8 mouse cellular contexts compared by ENCODE assay signal in genomic region chr10:127125210-127126001, GRCm38 (mm10). TPM values are rescaled to one million over a fixed set of nuclear protein-coding genes. Genes with fewer than 3 reads are reported as not detected.
DNase-seq lines count a peak whose midpoint lies in the region; ATAC-seq and TF ChIP-seq lines count a peak whose summit lies in the region.

No protein-coding gene starts in this region.

- peak; percentile 48 for TF ChIP-seq RAD21 in MEL (IDR thresholded peaks at IDR 0.05; ENCODE audit: low read depth, low read length)

- no peak for DNase-seq in gastrocnemius, adult 2 months
- DNase-seq in gastrocnemius, postnatal 4 days (ENCODE audit: low spot score in 2 of 2): no peak
- DNase-seq in 3134 (ENCODE audit: extremely low read depth, insufficient read length, low spot score) (peak; percentile 54), MEL (ENCODE audit: low read depth, low spot score) (peak; percentile 86)
- peak; percentile 51 for DNase-seq in lung, postnatal 25 days (ENCODE audit: low spot score)
- DNase-seq in urinary bladder, postnatal 25 days (ENCODE audit: low spot score): no peak
- no peak for DNase-seq in heart, adult 9 months (ENCODE audit: low spot score in 2 of 2)

- no peak overlapping the region for H3K4me3 ChIP-seq in gastrocnemius, adult 2 months
- no peak overlapping the region for H3K4me3 ChIP-seq in MEL (ENCODE audit: control insufficient read depth in 1 of 2, insufficient read depth in 1 of 2, low read depth in 2 of 2, low read length in 2 of 2)

- no peak overlapping the region for H3K27ac ChIP-seq in gastrocnemius, adult 2 months
- H3K27ac ChIP-seq in MEL (ENCODE audit: control insufficient read depth, low read depth, low read length): peak overlapping the region; percentile 93

- no peaks in the 10 kb centered on the region for H3K27me3 ChIP-seq in MEL (ENCODE audit: control insufficient read depth in 1 of 2, insufficient read depth in 2 of 2, low read length in 2 of 2)

- peak; percentile 28 for ATAC-seq in granulocyte monocyte progenitor cell, adult 5-6 weeks (replicated peaks; ENCODE audit: poor library complexity, severe bottlenecking)

- TF ChIP-seq CTCF in gastrocnemius, adult 2 months (IDR thresholded peaks at IDR 0.05): peak; percentile 28; the same call in 1 of the 2 replicates
- peak; percentile 46 to 90 (median 71) for TF ChIP-seq CTCF in MEL (IDR thresholded peaks at IDR 0.05 in 2 of 3, conservative IDR thresholded peaks at IDR 0.05 in 1 of 3; ENCODE audit: control insufficient read depth in 1 of 3, insufficient read depth in 1 of 3, low read depth in 2 of 3, low read length in 3 of 3, poor library complexity in 1 of 3, severe bottlenecking in 1 of 3)

- H3K79me2 ChIP-seq in MEL (ENCODE audit: control insufficient read depth, insufficient read depth, low read length, poor library complexity): peaks cover 5% of the 10 kb centered on the region

- peak in 1 of 2 experiments; percentile 16; a peak in 1 of 4 replicates for TF ChIP-seq POLR2A in MEL (IDR thresholded peaks at IDR 0.05; ENCODE audit: control insufficient read depth in 1 of 2, insufficient read depth in 1 of 2, low read depth in 1 of 2, low read length in 2 of 2, poor library complexity in 1 of 2)

- no peaks in the 10 kb centered on the region for H3K9me3 ChIP-seq in MEL (replicated peaks; ENCODE audit: insufficient read depth, low read length)

- peak; percentile 79 to 83 for TF ChIP-seq EP300 in MEL (IDR thresholded peaks at IDR 0.05; ENCODE audit: low read depth in 1 of 2, low read length in 2 of 2)

- H3K9ac ChIP-seq in MEL (ENCODE audit: control insufficient read depth, low read depth, low read length, poor library complexity, severe bottlenecking): peak overlapping the region; percentile 66

- peaks cover 0 to 35% of the 10 kb centered on the region in 2 experiments; a peak in 2 of 4 replicates for H3K36me3 ChIP-seq in MEL (ENCODE audit: control insufficient read depth in 1 of 2, insufficient read depth in 2 of 2, low read length in 2 of 2)

- H3K4me1 ChIP-seq in MEL (ENCODE audit: control insufficient read depth in 1 of 2, insufficient read depth in 2 of 2, low read length in 2 of 2): peaks cover 11 to 38% of the 10 kb centered on the region in 2 experiments

- intact Hi-C loops in gastrocnemius, adult 2 months (cut with DNase I): no loop called here

TF ChIP-seq in MEL, 35 proteins besides CTCF, POLR2A, EP300 and RAD21 (continues in another document):
- TF ChIP-seq HCFC1 (IDR thresholded peaks at IDR 0.05; ENCODE audit: low read depth, low read length) (no peak), MYB (IDR thresholded peaks at IDR 0.05; ENCODE audit: low read depth, low read length) (peak; percentile 77), MXI1 (IDR thresholded peaks at IDR 0.05; ENCODE audit: low read depth, low read length) (no peak; the same call in 1 of the 2 replicates), CHD1 (IDR thresholded peaks at IDR 0.05; ENCODE audit: low read depth, low read length) (no peak), ZNF384 (IDR thresholded peaks at IDR 0.05; ENCODE audit: low read depth, low read length) (peak; percentile 79), POLR2AphosphoS5 (IDR thresholded peaks at IDR 0.05; ENCODE audit: borderline replicate concordance, low read depth, low read length) (no peak), MEF2A (IDR thresholded peaks at IDR 0.05; ENCODE audit: extremely low read depth, insufficient replicate concordance, low read depth, low read length, poor library complexity, severe bottlenecking) (no peak), KAT2A (conservative IDR thresholded peaks at IDR 0.05; ENCODE audit: low read depth, low read length) (no peak), ELF1 (IDR thresholded peaks at IDR 0.05; ENCODE audit: low read depth, low read length) (no peak), E2F4 (IDR thresholded peaks at IDR 0.05; ENCODE audit: borderline replicate concordance, low read depth, low read length) (no peak), JUND (IDR thresholded peaks at IDR 0.05; ENCODE audit: low read depth, low read length) (no peak), ZKSCAN1 (IDR thresholded peaks at IDR 0.05; ENCODE audit: low read depth, low read length) (no peak), CHD2 (IDR thresholded peaks at IDR 0.05; ENCODE audit: low read length) (no peak), GATA1 (IDR thresholded peaks at IDR 0.05; ENCODE audit: low read depth, low read length) (peak; percentile 83), MAZ (IDR thresholded peaks at IDR 0.05; ENCODE audit: low read depth, low read length) (0 out of 2 replicates have a peak, but pooled peaks have one; percentile 24), MAFK (IDR thresholded peaks at IDR 0.05; ENCODE audit: borderline replicate concordance, low read depth, low read length) (no peak), GABPA (IDR thresholded peaks at IDR 0.05; ENCODE audit: low read depth, low read length) (no peak), SMC3 (IDR thresholded peaks at IDR 0.05; ENCODE audit: low read depth, low read length) (peak; percentile 75), USF1 (IDR thresholded peaks at IDR 0.05; ENCODE audit: low read depth, low read length) (no peak), TBP (IDR thresholded peaks at IDR 0.05; ENCODE audit: low read depth, low read length) (peak; percentile 14; the same call in 1 of the 2 replicates), MAX (IDR thresholded peaks at IDR 0.05; ENCODE audit: low read length) (no peak), USF2 (IDR thresholded peaks at IDR 0.05; ENCODE audit: borderline replicate concordance in 1 of 2, insufficient read depth in 1 of 2, low read depth in 1 of 2, low read length in 2 of 2) (no peak), ZC3H11A (IDR thresholded peaks at IDR 0.05; ENCODE audit: low read depth, low read length) (peak; percentile 37; the same call in 1 of the 2 replicates), NELFE (IDR thresholded peaks at IDR 0.05; ENCODE audit: low read depth, low read length) (no peak), POLR2AphosphoS2 (IDR thresholded peaks at IDR 0.05; ENCODE audit: low read length) (no peak), MYC (IDR thresholded peaks at IDR 0.05; ENCODE audit: low read depth, low read length) (0 out of 2 replicates have a peak, but pooled peaks have one; percentile 44), ETS1 (IDR thresholded peaks at IDR 0.05; ENCODE audit: low read depth, low read length) (peak; percentile 80), NRF1 (IDR thresholded peaks at IDR 0.05; ENCODE audit: insufficient read depth, low read depth, low read length, poor library complexity, severe bottlenecking) (no peak), TAL1 (IDR thresholded peaks at IDR 0.05; ENCODE audit: low read length) (peak; percentile 35; the same call in 1 of the 2 replicates), TCF12 (IDR thresholded peaks at IDR 0.05; ENCODE audit: low read depth, low read length) (peak; percentile 70), UBTF (IDR thresholded peaks at IDR 0.05; ENCODE audit: borderline replicate concordance, insufficient read depth, low read depth, low read length) (no peak), BHLHE40 (IDR thresholded peaks at IDR 0.05; ENCODE audit: borderline replicate concordance, low read depth, low read length) (no peak), ZMIZ1 (IDR thresholded peaks at IDR 0.05; ENCODE audit: low read depth, low read length) (no peak)

RNA-seq across cellular contexts. Expression of gene Os9, which starts 4.5 kb away (rescaled TPM):
- total RNA-seq in gastrocnemius, adult 2 months (2021): 10 to 100 TPM; 10.9 to 15.1 TPM
- 10 to 100 TPM; 42.6 to 42.8 TPM for total RNA-seq in gastrocnemius, postnatal 4 days (2021)
- total RNA-seq in MEL (2012; rRNA removed): 41.5 and 42.4 TPM in 2 replicates
- 10 to 100 TPM in 1 of 2 experiments, not detected in 1; 60.4 TPM for polyA plus RNA-seq in MEL (2012; ENCODE audit: insufficient read depth in 1 of 2, insufficient read length in 2 of 2, low read depth in 1 of 2, low replicate concordance in 2 of 2, missing spikeins in 1 of 2)
- 73.3 and 80.0 TPM in 2 replicates for total RNA-seq in granulocyte monocyte progenitor cell, adult 5-6 weeks (2014; fragmentation: Nextera tagmentation)
- 202 and 218 TPM in 2 replicates for total RNA-seq in granulocyte monocyte progenitor cell, adult 5-6 weeks (2017)

RNA-seq across cellular contexts. Expression of gene B4galnt1, which starts 39.6 kb away (rescaled TPM):
- total RNA-seq in gastrocnemius, adult 2 months (2021): under 1 TPM; 0.66 to 0.89 TPM
- total RNA-seq in gastrocnemius, postnatal 4 days (2021): 1 to 10 TPM; 3.4 to 3.6 TPM
- 23.7 and 24.6 TPM in 2 replicates for total RNA-seq in MEL (2012; rRNA removed)
- polyA plus RNA-seq in MEL (2012; ENCODE audit: insufficient read depth in 1 of 2, insufficient read length in 2 of 2, low read depth in 1 of 2, low replicate concordance in 2 of 2, missing spikeins in 1 of 2): 10 to 100 TPM; 65.8 to 66.0 TPM
- total RNA-seq in granulocyte monocyte progenitor cell, adult 5-6 weeks (2014; fragmentation: Nextera tagmentation): 288 and 308 TPM in 2 replicates
- total RNA-seq in granulocyte monocyte progenitor cell, adult 5-6 weeks (2017): 141 and 161 TPM in 2 replicates

RNA-seq across cellular contexts. Expression of gene Agap2, which starts 50.3 kb away (rescaled TPM):
- total RNA-seq in gastrocnemius, adult 2 months (2021): 1 to 10 TPM; 1.6 TPM
- total RNA-seq in gastrocnemius, postnatal 4 days (2021): 1 to 10 TPM; 1.7 to 2.6 TPM
- total RNA-seq in MEL (2012; rRNA removed): 0.03 and 0.04 TPM in 2 replicates
- under 1 TPM in 1 of 2 experiments, not detected in 1; 0.46 TPM for polyA plus RNA-seq in MEL (2012; ENCODE audit: insufficient read depth in 1 of 2, insufficient read length in 2 of 2, low read depth in 1 of 2, low replicate concordance in 2 of 2, missing spikeins in 1 of 2)
- total RNA-seq in granulocyte monocyte progenitor cell, adult 5-6 weeks (2014; fragmentation: Nextera tagmentation): 26.3 and 27.2 TPM in 2 replicates
- total RNA-seq in granulocyte monocyte progenitor cell, adult 5-6 weeks (2017): 18.8 and 34.4 TPM in 2 replicates

RNA-seq across cellular contexts. Expression of gene Slc26a10, which starts 55.0 kb away (rescaled TPM):
- 1 to 10 TPM; 4.1 to 5.4 TPM for total RNA-seq in gastrocnemius, adult 2 months (2021)
- 1 to 10 TPM; 3.8 to 4.3 TPM for total RNA-seq in gastrocnemius, postnatal 4 days (2021)
- total RNA-seq in MEL (2012; rRNA removed): 0.75 and 1.1 TPM in 2 replicates
- polyA plus RNA-seq in MEL (2012; ENCODE audit: insufficient read depth in 1 of 2, insufficient read length in 2 of 2, low read depth in 1 of 2, low replicate concordance in 2 of 2, missing spikeins in 1 of 2): 1 to 10 TPM in 1 of 2 experiments, not detected in 1; 1.3 TPM
- total RNA-seq in granulocyte monocyte progenitor cell, adult 5-6 weeks (2014; fragmentation: Nextera tagmentation): 0.15 TPM in 1 of 2 replicates, not detected in the other
- 0.26 and 0.88 TPM in 2 replicates for total RNA-seq in granulocyte monocyte progenitor cell, adult 5-6 weeks (2017)

RNA-seq across cellular contexts. Expression of gene Tspan31, which starts 55.3 kb away (rescaled TPM):
- 10 to 100 TPM; 21.6 to 29.9 TPM for total RNA-seq in gastrocnemius, adult 2 months (2021)
- 10 to 100 TPM; 39.5 to 44.3 TPM for total RNA-seq in gastrocnemius, postnatal 4 days (2021)
- total RNA-seq in MEL (2012; rRNA removed): 49.7 and 57.2 TPM in 2 replicates
- 10 to 100 TPM in 1 of 2 experiments, not detected in 1; 63.1 TPM for polyA plus RNA-seq in MEL (2012; ENCODE audit: insufficient read depth in 1 of 2, insufficient read length in 2 of 2, low read depth in 1 of 2, low replicate concordance in 2 of 2, missing spikeins in 1 of 2)
- total RNA-seq in granulocyte monocyte progenitor cell, adult 5-6 weeks (2014; fragmentation: Nextera tagmentation): 92.4 and 102 TPM in 2 replicates
- 82.5 and 82.6 TPM in 2 replicates for total RNA-seq in granulocyte monocyte progenitor cell, adult 5-6 weeks (2017)

Comparison
In these comparisons a context has a peak if more than half of its experiments do, and no peak if none do; other contexts are left out.
1. DNase-seq: peak in 3134 (single experiment), MEL (single experiment) and lung, postnatal 25 days (single experiment); none in gastrocnemius, adult 2 months (single experiment), gastrocnemius, postnatal 4 days (0 of 2), urinary bladder, postnatal 25 days (single experiment) and heart, adult 9 months (0 of 2).
2. RNA of gene Agap2, which starts 50.3 kb away (total RNA-seq): 18.8 to 34.4 TPM in granulocyte monocyte progenitor cell, adult 5-6 weeks; 1.7 to 2.6 TPM in gastrocnemius, postnatal 4 days, 1.6 TPM in gastrocnemius, adult 2 months and 0.03 to 0.04 TPM in MEL; every median in the first group is over 4 times any median in the second.